Mouse (Mus musculus) cortical plate, adult 2 months (tissue): ENCODE measurements around the gene Slc25a36. TPM values are rescaled to one million over a fixed set of nuclear protein-coding genes. Genes with fewer than 3 reads are reported as not detected.

Source experiments
- H3K27ac ChIP-seq: fragments of 200-500 bp; 2 replicates; pipeline ENCODE4 v1.5.1; 2012; ENCODE audit warnings: low read length, control low read depth, inconsistent platforms; ENCODE audit not compliant: insufficient read depth
- H3K4me1 ChIP-seq: fragments of 200-500 bp; 2 replicates; pipeline ENCODE4 v1.6.1; 2011; ENCODE audit warnings: low read length; ENCODE audit not compliant: control insufficient read depth, insufficient read depth
- H3K4me3 ChIP-seq: fragments of 200-500 bp; 2 replicates; pipeline ENCODE4 v1.5.1; 2011; ENCODE audit warnings: mild to moderate bottlenecking, low read length, control low read depth; ENCODE audit not compliant: insufficient read depth
- CTCF ChIP-seq: fragments of 200-500 bp; IDR thresholded peaks from 2 replicates; pipeline ENCODE4 v1.5.1; 2011; ENCODE audit warnings: mild to moderate bottlenecking, control low read depth, low read length; ENCODE audit not compliant: insufficient read depth; ENCODE audit errors: extremely low read depth
- POLR2A ChIP-seq: fragments of 200-500 bp; IDR thresholded peaks from 2 replicates; pipeline ENCODE4 v1.6.1; 2011; ENCODE audit warnings: mild to moderate bottlenecking, low read length, control low read depth; ENCODE audit not compliant: insufficient read depth; ENCODE audit errors: extremely low read depth
- polyA plus RNA-seq: library from polyadenylated mRNA; depleted of rRNA; stranded (reverse); fragments of >200 nt; gene quantifications from 2 replicates; pipeline ENCODE4 v1.2.3, GENCODE M21; 2012

Slc25a36 gene
- polyA plus RNA-seq, 1 experiment = 60.3 TPM

DNA sequence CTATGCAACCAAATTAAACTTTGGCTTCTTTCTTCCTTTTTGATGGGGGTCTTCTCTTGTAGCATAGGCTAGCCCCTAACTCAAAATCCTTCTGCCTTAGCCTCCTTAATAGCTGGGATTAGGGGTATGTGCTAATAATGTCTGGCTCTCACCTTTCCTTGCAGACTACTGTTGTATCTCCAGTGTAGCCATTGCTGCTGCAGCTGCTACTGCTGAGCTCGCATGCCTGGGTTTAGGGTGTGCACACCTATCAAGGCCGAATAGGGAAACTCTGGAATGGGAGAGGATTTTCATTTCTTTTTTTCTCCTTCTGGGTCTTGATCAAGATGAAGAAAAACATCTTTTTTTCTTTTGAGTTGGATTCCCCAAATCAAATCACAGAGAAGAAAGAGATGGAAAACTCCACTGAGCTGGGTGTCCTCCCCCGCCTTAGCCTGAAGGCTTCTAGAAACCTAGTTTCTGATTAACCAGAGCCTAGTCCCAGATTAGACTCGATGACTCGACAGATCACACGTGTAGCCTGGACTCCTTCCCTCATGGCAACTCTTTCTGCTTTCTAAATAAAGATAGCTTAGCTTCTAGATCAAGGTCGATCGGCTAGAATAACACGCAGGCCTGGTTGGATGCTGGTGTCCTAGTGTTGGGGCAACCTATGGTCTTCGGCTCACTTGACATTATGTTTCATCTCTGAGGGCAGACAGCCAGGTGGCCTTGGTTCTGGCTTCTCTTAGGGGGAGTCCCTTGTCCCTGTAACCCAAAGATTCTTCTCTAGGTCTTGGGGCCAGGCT lies 29.4 kb upstream of the Slc25a36 start:
- no peaks in the 10 kb centered on the region for H3K4me1 ChIP-seq
- H3K27ac ChIP-seq = no peak overlapping the region
- no peak for TF ChIP-seq CTCF
- TF ChIP-seq POLR2A = no peak
- H3K4me3 ChIP-seq = no peak overlapping the region

DNA sequence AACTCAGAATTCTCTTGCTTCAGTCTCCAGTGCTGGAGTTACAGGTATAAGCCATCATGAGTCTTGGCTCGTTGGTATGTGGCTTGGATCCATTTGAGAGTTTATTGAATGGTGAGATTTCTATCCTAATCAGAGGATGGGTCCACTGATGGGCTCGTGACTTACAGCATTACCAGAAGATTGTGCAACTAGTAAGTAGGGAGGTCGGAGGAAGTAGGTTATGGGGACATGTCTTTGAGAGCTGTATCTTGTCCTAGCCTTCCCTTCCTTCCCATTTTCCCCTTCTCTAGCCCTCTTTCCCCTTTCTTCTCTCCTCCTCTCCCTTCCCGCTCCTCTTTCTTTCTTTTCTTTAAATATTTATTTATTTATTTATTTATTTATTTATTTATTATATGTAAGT lies 26.7 kb upstream of the Slc25a36 start:
- H3K4me1 ChIP-seq = no peaks in the 10 kb centered on the region
- H3K27ac ChIP-seq = no peak overlapping the region
- H3K4me3 ChIP-seq = no peak overlapping the region
- TF ChIP-seq POLR2A = no peak
- TF ChIP-seq CTCF = no peak

DNA sequence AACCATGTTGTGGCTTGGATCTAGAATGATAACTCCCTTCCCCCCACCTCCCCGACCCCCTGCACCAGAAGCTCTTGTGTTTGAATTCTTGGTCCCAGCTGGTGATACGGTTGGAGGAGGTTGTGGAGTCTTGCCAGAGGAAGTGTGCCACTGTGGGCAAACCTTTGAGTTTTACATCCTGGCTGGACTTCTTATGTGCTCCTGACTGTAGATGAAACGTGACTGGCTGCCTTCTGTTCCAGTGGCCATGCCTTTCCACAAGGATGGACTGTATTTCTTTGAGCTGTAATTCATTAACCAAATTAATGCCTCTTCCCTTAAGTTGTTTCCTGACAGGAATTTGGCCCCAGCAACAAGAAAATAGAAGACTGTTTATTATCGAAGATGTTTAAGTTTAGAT lies 26.2 kb upstream of the Slc25a36 start:
- Histone ChIP-seq H3K4me1 (no peaks in the 10 kb centered on the region), H3K27ac (no peak overlapping the region), H3K4me3 (no peak overlapping the region)
- TF ChIP-seq POLR2A (no peak), CTCF (no peak)

DNA sequence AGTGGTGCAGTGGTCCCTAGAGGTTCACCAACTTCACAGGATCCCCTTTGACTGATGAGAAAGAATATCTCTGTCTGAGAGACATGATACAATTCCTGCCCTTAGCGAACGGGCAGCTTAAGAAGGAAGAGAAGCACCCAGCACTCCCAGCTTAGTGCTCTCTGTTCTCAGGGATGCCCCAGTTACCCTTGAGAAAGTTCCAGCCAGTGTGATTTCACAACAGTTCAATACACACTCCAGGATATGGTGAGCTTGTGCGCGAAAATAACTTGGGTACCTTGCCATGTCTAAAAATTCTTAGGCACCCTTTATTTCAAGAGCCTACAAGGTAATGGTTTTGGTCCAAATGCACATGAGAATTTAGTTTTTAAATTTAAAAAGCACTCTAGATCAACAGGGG lies 24.9 kb upstream of the Slc25a36 start:
- Histone ChIP-seq H3K27ac (no peak overlapping the region), H3K4me3 (no peak overlapping the region), H3K4me1 (no peaks in the 10 kb centered on the region)
- no peak for TF ChIP-seq POLR2A
- no peak for TF ChIP-seq CTCF

DNA sequence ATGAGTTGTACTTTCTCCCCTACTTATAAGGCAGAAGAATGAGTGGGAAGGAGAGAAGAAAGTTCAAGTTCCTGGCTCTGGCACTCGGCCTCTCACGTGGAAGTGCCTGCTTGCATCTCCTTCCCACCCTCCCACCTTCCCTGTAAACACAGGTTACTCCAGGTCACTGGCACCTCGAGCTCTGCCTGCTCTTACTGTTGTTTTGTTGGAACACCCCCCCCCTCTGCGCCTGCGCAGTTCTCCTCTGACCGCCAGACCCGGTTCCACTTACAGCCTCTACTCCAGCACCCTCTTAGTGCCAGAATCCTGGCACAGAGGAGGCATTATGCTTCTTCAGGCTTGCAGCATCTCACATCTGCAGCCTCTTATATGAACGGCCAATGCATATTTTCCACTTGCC lies 22.2 kb upstream of the Slc25a36 start:
- no peak for TF ChIP-seq CTCF
- no peak for TF ChIP-seq POLR2A
- H3K4me1 ChIP-seq = no peaks in the 10 kb centered on the region
- no peak overlapping the region for H3K4me3 ChIP-seq
- no peak overlapping the region for H3K27ac ChIP-seq

DNA sequence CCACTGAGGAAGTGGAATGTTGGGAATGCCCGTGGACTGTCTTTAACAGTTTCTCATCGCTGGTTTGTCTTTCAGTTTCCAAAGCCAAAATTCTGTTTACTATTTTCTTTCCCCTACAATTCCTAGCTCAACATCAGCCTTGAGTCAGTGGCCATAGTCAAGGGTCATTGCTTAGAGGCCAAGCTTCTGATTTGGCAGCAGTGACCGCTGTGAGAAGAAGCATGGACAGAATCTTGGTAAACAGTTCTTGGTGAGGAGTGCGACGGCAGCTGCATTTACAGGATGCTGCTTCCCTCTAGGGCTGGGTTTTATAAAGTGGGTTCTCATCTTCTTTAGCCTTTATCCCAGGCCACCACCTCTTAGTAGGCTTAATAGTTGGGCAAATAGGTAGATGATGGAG lies 19.0 kb upstream of the Slc25a36 start:
- no peak overlapping the region for H3K4me3 ChIP-seq
- no peaks in the 10 kb centered on the region for H3K4me1 ChIP-seq
- TF ChIP-seq POLR2A (no peak), CTCF (no peak)
- no peak overlapping the region for H3K27ac ChIP-seq

DNA sequence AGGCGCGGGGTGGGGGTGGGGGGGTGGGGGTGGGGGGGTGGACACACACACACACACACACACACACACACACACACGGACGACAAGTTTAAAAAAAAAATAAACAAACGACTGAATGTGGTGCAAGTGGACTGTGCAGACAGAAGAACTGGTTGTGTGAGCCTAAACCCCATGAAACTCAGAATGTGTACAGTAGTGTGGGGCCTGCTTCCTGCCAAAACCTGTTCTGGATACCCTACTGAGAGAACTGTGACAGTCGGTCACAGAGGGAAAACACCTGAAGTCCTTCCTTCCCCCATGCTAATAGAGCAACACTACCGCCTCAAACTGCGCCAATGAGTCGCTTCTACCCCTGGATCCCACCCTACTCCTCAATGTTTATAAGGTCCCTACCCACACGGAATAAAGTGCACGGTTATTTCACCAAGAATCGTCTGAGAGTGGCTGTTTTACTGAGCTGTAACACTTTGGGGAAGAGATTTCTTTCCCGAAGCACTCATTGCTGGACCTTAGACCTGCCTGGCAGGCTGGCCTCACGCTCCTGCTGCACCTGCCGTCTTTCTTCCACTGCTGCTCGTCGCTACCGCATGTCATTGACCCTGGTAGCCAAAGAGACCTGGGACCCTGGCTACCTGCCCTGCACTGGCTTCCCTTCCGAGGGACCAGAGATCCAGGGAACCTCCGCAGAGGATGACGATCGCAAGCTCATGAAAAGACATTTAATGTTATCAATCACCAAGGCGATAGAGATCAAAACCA lies 13.2 kb upstream of the Slc25a36 start:
- TF ChIP-seq POLR2A (no peak), CTCF (no peak)
- Histone ChIP-seq H3K4me1 (no peaks in the 10 kb centered on the region), H3K27ac (no peak overlapping the region), H3K4me3 (no peak overlapping the region)

DNA sequence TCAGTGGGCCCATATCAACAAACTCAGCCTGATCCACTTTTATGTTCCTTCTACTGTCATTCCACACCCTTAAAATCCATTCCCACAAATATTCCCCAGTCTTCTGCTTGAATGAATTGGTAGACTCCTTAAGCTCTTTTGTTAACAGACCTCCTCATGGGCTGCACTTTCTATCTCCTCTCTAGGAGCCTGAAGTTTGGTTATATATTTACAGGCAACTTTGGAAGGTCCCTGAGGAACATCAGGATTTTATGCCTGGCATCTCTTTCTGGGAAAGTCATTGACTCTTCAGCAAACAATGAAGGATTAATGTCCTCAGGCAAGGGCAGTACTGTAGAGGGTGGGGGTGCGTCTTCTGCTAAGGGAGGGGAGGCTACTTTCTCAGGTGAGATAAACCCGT lies 10.5 kb upstream of the Slc25a36 start:
- H3K4me1 ChIP-seq = no peaks in the 10 kb centered on the region
- no peak overlapping the region for H3K27ac ChIP-seq
- H3K4me3 ChIP-seq = no peak overlapping the region
- no peak for TF ChIP-seq CTCF
- no peak for TF ChIP-seq POLR2A

DNA sequence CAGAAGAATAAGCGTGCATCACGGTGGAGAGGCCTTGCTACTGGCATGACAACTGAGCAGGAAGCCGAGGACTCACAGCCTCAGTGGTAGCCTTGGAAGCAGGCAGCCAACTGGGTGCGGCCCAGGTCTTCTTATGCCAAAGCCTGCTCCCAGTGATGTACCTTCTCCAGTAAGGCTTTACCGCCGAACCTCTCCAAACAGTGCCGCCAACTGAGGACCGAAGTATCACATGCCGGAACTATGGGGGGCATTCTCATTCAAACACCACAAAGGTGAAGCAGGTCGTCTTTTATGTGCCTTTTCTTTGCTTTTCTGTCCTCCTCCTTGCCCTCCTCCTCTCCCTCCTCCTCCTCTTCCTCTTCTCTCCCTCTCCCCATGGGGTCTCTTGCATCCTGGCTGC lies 3.3 kb upstream of the Slc25a36 start:
- Histone ChIP-seq H3K4me3 (no peak overlapping the region), H3K27ac (no peak overlapping the region), H3K4me1 (no peaks in the 10 kb centered on the region)
- TF ChIP-seq CTCF (no peak), POLR2A (no peak)

DNA sequence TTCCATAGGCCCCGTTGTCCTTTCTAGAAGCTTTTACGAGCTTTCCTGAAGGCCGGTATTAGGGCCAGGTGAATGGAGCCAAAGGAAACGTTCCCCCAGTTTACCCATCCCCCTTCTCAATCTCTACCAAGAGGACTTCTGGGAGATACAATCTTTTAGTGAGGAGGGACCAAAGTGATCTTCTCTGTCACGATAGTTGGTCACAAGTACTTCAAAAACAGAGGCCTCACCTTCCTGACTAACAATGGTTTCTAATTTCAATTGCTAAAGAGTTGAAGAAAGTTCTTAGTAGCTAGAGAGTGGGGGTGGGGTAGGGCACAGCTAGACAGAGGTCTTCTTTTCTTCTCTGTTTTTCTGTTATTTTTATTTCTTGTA lies 2.6 kb upstream of the Slc25a36 start:
- Histone ChIP-seq H3K4me1 (no peaks in the 10 kb centered on the region), H3K27ac (no peak overlapping the region), H3K4me3 (no peak overlapping the region)
- TF ChIP-seq CTCF = no peak
- no peak for TF ChIP-seq POLR2A
